Mouse (Mus musculus) heart, embryonic 11.5 days (tissue): ENCODE data around the gene Esr1. TPM values are rescaled to one million over a fixed set of nuclear protein-coding genes. Genes with fewer than 3 reads are reported as not detected.
A peak's percentile ranks its signal among the peaks of the same experiment; 100 is the strongest.
"Not testable (repeated sequence)": the region's sequence is repeated elsewhere in the genome, so short reads cannot be mapped to it uniquely, and the experiment has no call there.

Source experiments
- ATAC-seq: fragments of 200-750 bp; cut with Nextera tagmentation; replicated peaks from 2 replicates; pipeline ENCODE4 v1.8.0; 2017; ENCODE audit warnings: moderate library complexity; ENCODE audit not compliant: insufficient number of reproducible peaks, low FRiP score, low TSS enrichment
- H3K27ac ChIP-seq: fragments of 300-500 bp; sonication (generic); 2 replicates; pipeline ENCODE4 v1.5.1; 2014; ENCODE audit warnings: mild to moderate bottlenecking, low read depth, low read length
- H3K27me3 ChIP-seq: fragments of 300-500 bp; sonication (generic); 2 replicates; pipeline ENCODE4 v1.6.1; 2014; ENCODE audit warnings: mild to moderate bottlenecking, low read length, mixed read lengths; ENCODE audit not compliant: control insufficient read depth, insufficient read depth
- H3K36me3 ChIP-seq: fragments of 300-500 bp; sonication (generic); 2 replicates; pipeline ENCODE4 v1.6.1; 2014; ENCODE audit warnings: mild to moderate bottlenecking, low read length, moderate library complexity, mixed read lengths; ENCODE audit not compliant: control insufficient read depth, insufficient read depth
- H3K4me1 ChIP-seq: fragments of 300-500 bp; sonication (generic); 2 replicates; pipeline ENCODE4 v1.6.1; 2014; ENCODE audit warnings: low read length; ENCODE audit not compliant: control insufficient read depth, insufficient read depth
- H3K4me2 ChIP-seq: fragments of 300-500 bp; sonication (generic); 2 replicates; pipeline ENCODE4 v1.6.1; 2014; ENCODE audit warnings: mild to moderate bottlenecking, moderate library complexity
- H3K4me3 ChIP-seq: fragments of 300-500 bp; sonication (generic); 2 replicates; pipeline ENCODE4 v1.5.1; 2014; ENCODE audit warnings: low read depth, low read length
- H3K9ac ChIP-seq: fragments of 300-500 bp; sonication (generic); 2 replicates; pipeline ENCODE4 v1.6.1; 2014; ENCODE audit warnings: mild to moderate bottlenecking, low read depth, low read length, moderate library complexity
- H3K9me3 ChIP-seq: fragments of 300-500 bp; sonication (generic); replicated peaks from 2 replicates; pipeline ENCODE4 v1.6.1; 2016; ENCODE audit warnings: low read length; ENCODE audit not compliant: control insufficient read depth
- WGBS: fragments of 180-500 bp; shearing (Covaris S2); extraction: QIAGEN DNeasy Blood & Tissue Kit; methylation state at CpG from one replicate; pipeline ENCODE4 v1.1.7; 2014; ENCODE audit not compliant: insufficient replicate concordance; 5-methylcytosine and 5-hydroxymethylcytosine counted together
- polyA plus RNA-seq: library from polyadenylated mRNA; unstranded; fragments of >200 nt; fragmentation: Nextera tagmentation; extraction: Ambion mirVana; gene quantifications from 2 replicates; pipeline ENCODE4 v1.2.1, GENCODE M21; 2014

The Esr1 gene
- polyA plus RNA-seq, 1 experiment from 2014 or later: 1.3 TPM

DNA sequence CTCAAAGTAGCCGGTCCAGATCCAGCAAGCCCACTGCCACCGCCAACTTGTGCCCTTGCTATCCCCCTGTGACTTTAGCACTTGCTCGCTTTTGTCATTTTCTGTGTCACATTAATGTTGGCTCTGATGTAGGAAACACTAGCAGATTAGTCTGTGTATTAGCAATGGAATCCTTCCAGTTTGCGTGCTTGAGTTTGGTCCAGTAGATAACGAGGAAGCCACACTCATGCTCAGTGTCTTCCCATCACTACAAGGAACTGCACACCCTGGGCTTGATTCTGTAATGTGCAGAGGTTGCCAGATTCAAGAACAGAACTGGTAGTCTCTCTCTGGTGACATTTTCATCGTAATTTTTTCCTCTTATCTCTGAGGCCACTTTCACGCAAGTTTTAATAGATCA, 34.7 kb downstream of the Esr1 start:
- H3K4me1 ChIP-seq: no peaks in the 10 kb centered on the region
- H3K27me3 ChIP-seq: no peaks in the 10 kb centered on the region
- no peaks in the 10 kb centered on the region for H3K9me3 ChIP-seq
- no peak for ATAC-seq
- no peak overlapping the region for H3K4me2 ChIP-seq
- H3K27ac ChIP-seq: no peak overlapping the region
- H3K9ac ChIP-seq: no peak overlapping the region
- WGBS: 88% methylated on average over 7 of the region's 7 CpGs
- H3K4me3 ChIP-seq: no peak overlapping the region
- no peaks in the 10 kb centered on the region for H3K36me3 ChIP-seq

DNA sequence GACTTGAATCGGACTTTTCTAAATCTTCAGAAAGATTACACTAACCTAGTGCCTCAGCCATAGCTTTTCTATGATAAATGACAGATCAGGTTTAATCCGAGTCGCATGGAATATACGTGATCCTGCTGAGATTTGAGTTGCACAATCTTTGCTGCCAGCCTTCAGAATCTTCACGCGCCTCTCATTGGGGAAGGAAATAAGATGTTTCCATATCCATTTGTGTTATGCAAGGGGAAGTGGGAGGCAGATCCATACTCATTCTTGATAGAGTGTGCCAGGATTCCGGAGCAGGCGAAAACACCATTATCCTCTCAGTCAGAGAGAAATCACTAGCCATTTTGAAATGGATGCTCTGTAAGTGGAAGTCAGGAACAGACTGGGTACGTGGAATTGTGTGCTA, 35.5 kb downstream of the Esr1 start:
- Histone ChIP-seq H3K27me3 (no peaks in the 10 kb centered on the region), H3K9ac (no peak overlapping the region), H3K4me2 (no peak overlapping the region), H3K27ac (no peak overlapping the region), H3K36me3 (no peaks in the 10 kb centered on the region), H3K4me1 (no peaks in the 10 kb centered on the region), H3K4me3 (no peak overlapping the region), H3K9me3 (no peaks in the 10 kb centered on the region)
- no peak for ATAC-seq
- 87% methylated on average over 9 of the region's 9 CpGs for WGBS

DNA sequence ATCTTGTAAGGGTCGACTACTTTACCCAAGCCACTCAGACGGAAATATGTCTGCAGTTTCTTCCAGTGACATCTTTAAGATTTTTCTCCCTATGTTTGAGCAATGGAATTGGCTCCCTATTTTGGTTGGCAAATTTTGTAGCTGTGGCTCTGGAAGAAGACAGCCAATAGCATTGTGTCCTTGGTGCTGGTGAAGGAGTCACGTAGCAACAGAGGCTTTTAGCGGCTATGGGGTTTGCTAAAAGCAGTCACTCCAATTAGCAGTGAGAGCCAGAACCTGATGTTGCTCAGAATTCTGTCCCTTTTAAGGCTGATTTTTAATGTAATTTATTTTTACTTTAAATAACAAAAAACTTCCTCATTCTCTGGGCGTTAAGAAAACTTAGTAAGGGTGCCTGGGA, 54.0 kb downstream of the Esr1 start:
- Histone ChIP-seq H3K9ac (no peak overlapping the region), H3K4me3 (no peak overlapping the region), H3K4me2 (no peak overlapping the region), H3K4me1 (no peaks in the 10 kb centered on the region), H3K36me3 (no peaks in the 10 kb centered on the region), H3K27ac (no peak overlapping the region), H3K27me3 (no peaks in the 10 kb centered on the region), H3K9me3 (no peaks in the 10 kb centered on the region)
- WGBS: 70% methylated on average over 5 of the region's 5 CpGs
- no peak for ATAC-seq

DNA sequence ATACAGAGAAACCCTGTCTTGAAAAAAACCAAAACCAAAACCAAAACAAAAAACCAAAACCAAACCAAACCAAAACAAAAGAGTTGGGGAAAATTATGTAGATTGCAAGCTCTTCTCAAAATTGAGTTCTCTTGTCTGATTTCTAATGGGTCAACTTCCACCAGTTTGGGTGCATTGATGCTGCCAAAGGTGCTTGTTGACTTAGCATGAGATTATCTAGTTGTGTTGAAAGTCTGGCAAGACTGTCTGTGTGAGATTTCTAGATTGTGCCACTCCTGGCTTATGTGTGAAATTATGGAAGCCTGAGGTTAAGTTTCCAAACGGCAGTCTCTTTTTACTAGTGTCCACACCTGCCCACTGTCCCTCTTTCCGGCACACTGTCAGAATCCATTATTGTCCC, 55.6 kb downstream of the Esr1 start:
- Histone ChIP-seq H3K36me3 (no peaks in the 10 kb centered on the region), H3K4me3 (no peak overlapping the region), H3K9me3 (no peaks in the 10 kb centered on the region), H3K27ac (no peak overlapping the region), H3K4me1 (no peaks in the 10 kb centered on the region), H3K4me2 (no peak overlapping the region), H3K9ac (no peak overlapping the region), H3K27me3 (no peaks in the 10 kb centered on the region)
- ATAC-seq: no peak
- WGBS: 76% methylated on average over 2 of the region's 2 CpGs

DNA sequence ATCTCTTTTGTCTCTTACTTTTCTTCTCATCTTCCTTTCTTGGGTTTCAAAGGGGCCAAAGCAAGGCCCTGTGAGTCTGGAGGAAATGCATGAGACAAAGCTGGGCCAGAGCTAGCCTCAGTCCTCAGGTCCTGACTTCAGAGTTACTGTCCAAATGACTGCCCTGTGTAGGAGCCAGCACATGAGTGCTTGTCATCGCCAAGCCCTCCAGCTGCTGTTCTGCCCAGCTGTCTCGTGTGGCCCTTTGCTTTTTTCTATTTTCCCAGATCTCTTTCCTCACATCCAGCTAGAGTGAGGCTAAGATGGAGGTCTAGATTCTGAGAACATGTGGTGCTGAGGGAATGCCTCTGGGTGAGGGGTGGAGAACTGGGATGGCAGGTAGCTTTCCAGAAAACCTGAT, 58.7 kb downstream of the Esr1 start:
- H3K4me2 ChIP-seq: no peak overlapping the region
- no peaks in the 10 kb centered on the region for H3K36me3 ChIP-seq
- H3K9me3 ChIP-seq: no peaks in the 10 kb centered on the region
- H3K9ac ChIP-seq: no peak overlapping the region
- H3K27ac ChIP-seq: no peak overlapping the region
- H3K27me3 ChIP-seq: no peaks in the 10 kb centered on the region
- H3K4me1 ChIP-seq: no peaks in the 10 kb centered on the region
- H3K4me3 ChIP-seq: no peak overlapping the region
- ATAC-seq: no peak
- 60% methylated on average over 2 of the region's 2 CpGs for WGBS

DNA sequence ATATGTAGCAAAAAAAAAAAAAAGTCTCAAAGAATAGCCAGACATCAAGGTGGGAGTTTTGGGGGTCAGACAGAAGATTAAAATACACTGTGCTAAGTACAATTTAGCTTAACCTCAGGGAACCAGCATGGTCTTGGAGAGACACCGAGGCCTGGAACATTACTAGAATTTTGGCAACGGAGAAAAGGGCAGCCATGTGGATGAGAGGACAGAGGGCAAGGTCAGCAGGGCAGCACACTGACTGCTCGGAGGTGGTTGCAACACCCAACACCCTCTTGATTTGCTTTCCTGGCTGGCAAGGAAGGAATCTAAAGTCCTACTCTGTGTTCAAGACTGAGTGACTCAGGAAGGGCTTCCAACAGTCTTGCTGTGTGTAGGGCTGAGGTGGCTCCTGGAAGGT, 60.5 kb downstream of the Esr1 start:
- Histone ChIP-seq H3K9me3 (no peaks in the 10 kb centered on the region), H3K4me1 (no peaks in the 10 kb centered on the region), H3K4me3 (no peak overlapping the region), H3K27ac (no peak overlapping the region), H3K27me3 (no peaks in the 10 kb centered on the region), H3K4me2 (no peak overlapping the region), H3K36me3 (no peaks in the 10 kb centered on the region), H3K9ac (no peak overlapping the region)
- ATAC-seq: no peak
- WGBS: 68% methylated on average over 3 of the region's 3 CpGs

DNA sequence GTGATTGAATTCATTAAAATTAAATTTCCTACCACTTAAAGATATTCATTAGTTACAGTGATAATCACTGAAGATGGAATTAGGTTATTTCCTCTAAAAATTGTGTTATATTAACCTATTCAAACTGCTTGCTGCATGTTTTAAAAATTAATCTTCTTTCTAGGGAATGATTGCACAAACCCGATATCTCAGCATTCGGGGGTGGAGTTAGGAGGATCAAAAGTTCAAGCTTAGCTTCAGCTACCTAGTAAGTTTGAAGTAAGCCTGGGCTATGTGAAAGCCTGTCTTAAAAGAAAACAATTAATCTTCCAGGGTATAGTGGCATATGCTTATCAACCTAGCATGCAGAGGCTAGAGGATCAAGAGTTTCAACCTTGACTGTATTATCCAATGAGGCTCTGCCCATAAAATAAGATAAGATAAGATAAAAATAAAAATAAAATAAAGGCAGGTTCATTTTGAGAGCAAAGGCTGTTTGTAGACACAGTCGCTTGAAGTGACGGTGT, 62.0 kb downstream of the Esr1 start:
- Histone ChIP-seq H3K4me1 (no peaks in the 10 kb centered on the region), H3K4me3 (no peak overlapping the region), H3K27ac (no peak overlapping the region), H3K9ac (no peak overlapping the region), H3K27me3 (no peaks in the 10 kb centered on the region), H3K9me3 (no peaks in the 10 kb centered on the region), H3K4me2 (no peak overlapping the region), H3K36me3 (no peaks in the 10 kb centered on the region)
- 77% methylated on average over 4 of the region's 4 CpGs for WGBS
- ATAC-seq: no peak

DNA sequence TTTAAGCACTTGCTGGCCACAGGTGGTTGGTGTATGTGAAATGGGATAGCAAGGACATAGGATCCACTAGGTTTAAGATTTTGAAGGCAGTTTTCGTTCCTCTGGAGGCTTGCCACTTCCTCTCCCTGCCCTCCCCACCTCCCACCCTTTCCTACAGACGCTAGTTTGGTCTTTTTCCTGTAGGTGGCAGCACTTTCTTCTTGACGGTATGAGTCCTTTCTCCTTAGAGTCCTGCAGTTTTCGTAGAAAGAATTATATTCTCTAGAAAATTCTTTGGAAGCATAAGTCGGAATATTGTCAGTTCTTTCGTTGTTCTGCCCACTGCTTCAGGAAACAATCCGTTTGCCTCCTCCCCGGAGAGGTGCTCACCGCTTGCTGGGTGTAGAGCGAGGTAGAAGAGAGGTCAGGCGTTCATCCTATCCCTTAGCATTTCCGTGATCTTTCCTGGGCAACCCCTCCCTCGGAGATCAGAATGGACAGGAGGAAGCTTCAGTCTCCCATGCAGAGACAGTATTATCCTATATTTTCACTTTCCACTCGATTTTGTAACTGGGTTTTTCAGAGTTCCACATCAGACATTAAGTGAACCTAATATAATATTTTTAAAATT, 63.7 kb downstream of the Esr1 start:
- H3K4me1 ChIP-seq, H3K36me3 ChIP-seq, H3K27me3 ChIP-seq, H3K27ac ChIP-seq, H3K9ac ChIP-seq, ATAC-seq, H3K9me3 ChIP-seq, H3K4me3 ChIP-seq: not testable (repeated sequence)
- 16% methylated on average over 14 of the region's 14 CpGs for WGBS
- peak overlapping the region; percentile 47 for H3K4me2 ChIP-seq

DNA sequence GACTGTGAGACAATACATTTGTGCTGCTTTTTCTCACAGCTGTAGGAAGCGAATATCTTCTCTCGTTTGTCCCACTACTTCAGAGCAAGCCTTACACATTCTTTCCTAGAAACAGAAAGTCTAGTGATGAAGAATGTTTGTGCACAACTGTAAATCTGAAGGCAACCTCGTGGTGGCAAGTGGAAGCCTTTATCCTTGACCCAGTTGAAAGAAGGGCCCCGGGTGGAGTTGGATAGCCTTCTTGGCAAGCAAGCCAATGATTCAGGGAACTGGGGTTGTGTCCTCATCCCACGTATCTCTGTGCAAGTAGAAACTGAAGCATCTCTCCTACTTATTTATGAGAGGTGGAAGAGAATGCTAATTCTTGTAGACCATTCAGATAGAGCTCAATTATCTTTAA, 71.7 kb downstream of the Esr1 start:
- ATAC-seq: no peak

More for the DNA sequence above, 71.7 kb downstream of the Esr1 start:
- Histone ChIP-seq H3K4me2 (no peak overlapping the region), H3K9ac (no peak overlapping the region), H3K4me1 (no peaks in the 10 kb centered on the region), H3K9me3 (no peaks in the 10 kb centered on the region), H3K36me3 (no peaks in the 10 kb centered on the region), H3K27me3 (no peaks in the 10 kb centered on the region), H3K27ac (no peak overlapping the region), H3K4me3 (no peak overlapping the region)
- WGBS: 72% methylated on average over 5 of the region's 5 CpGs
